Mouse (Mus musculus) forebrain, embryonic 11.5 days (tissue): Measurements from ENCODE around the gene Pamr1. TPM values are rescaled to one million over a fixed set of nuclear protein-coding genes. Genes with fewer than 3 reads are reported as not detected.

Experiments
- ATAC-seq: fragments of 200-750 bp; cut with Nextera tagmentation; replicated peaks from 2 replicates; pipeline ENCODE4 v1.8.0; 2017; ENCODE audit warnings: moderate TSS enrichment; ENCODE audit not compliant: low FRiP score
- DNase-seq: peaks from one replicate; pipeline ENCODE4 v3.0.0-alpha.2; 2017; ENCODE audit warnings: low spot score
- H3K27ac ChIP-seq: fragments of 300-500 bp; sonication (generic); 2 replicates; pipeline ENCODE4 v1.5.1; 2014; ENCODE audit warnings: low read depth, low read length
- H3K27me3 ChIP-seq: fragments of 300-500 bp; sonication (generic); 2 replicates; pipeline ENCODE4 v1.6.1; 2014; ENCODE audit warnings: mild to moderate bottlenecking, low read length, mixed read lengths; ENCODE audit not compliant: control insufficient read depth, insufficient read depth
- H3K36me3 ChIP-seq: fragments of 300-500 bp; sonication (generic); 2 replicates; pipeline ENCODE4 v1.6.1; 2014; ENCODE audit warnings: mild to moderate bottlenecking, low read length, moderate library complexity, mixed read lengths; ENCODE audit not compliant: control insufficient read depth, insufficient read depth
- H3K4me1 ChIP-seq: fragments of 300-500 bp; sonication (generic); replicated peaks from 2 replicates; pipeline ENCODE4 v1.6.1; 2014; ENCODE audit warnings: low read length, mixed read lengths; ENCODE audit not compliant: control insufficient read depth, insufficient read depth
- H3K4me2 ChIP-seq: fragments of 300-500 bp; sonication (generic); 2 replicates; pipeline ENCODE4 v1.6.1; 2014; ENCODE audit warnings: low read depth, mild to moderate bottlenecking, low read length, moderate library complexity, mixed read lengths; ENCODE audit not compliant: severe bottlenecking
- H3K4me3 ChIP-seq: fragments of 300-500 bp; sonication (generic); 2 replicates; pipeline ENCODE4 v1.5.1; 2014; ENCODE audit warnings: low read depth, low read length
- H3K9ac ChIP-seq: fragments of 300-500 bp; sonication (generic); 2 replicates; pipeline ENCODE4 v1.6.1; 2014; ENCODE audit warnings: low read length
- H3K9me3 ChIP-seq: fragments of 300-500 bp; sonication (generic); 2 replicates; pipeline ENCODE4 v1.6.1; 2016; ENCODE audit warnings: low read length, mixed read lengths; ENCODE audit not compliant: control insufficient read depth
- WGBS: fragments of 180-500 bp; shearing (Covaris S2); extraction: QIAGEN DNeasy Blood & Tissue Kit; methylation state at CpG from one replicate; pipeline ENCODE4 v1.1.7; 2014; 5-methylcytosine and 5-hydroxymethylcytosine counted together
- polyA plus RNA-seq: library from polyadenylated mRNA; unstranded; fragments of >200 nt; fragmentation: Nextera tagmentation; extraction: Ambion mirVana; gene quantifications from 2 replicates; pipeline ENCODE4 v1.2.1, GENCODE M21; 2014

Pamr1 gene
- polyA plus RNA-seq, 1 experiment from 2014 or later: 0.76 TPM

- DNase-seq: no peak
These were observed 71.1 kb downstream of the Pamr1 start for GRCm38 (mm10) chr2:102620744-102621429.

DNA sequence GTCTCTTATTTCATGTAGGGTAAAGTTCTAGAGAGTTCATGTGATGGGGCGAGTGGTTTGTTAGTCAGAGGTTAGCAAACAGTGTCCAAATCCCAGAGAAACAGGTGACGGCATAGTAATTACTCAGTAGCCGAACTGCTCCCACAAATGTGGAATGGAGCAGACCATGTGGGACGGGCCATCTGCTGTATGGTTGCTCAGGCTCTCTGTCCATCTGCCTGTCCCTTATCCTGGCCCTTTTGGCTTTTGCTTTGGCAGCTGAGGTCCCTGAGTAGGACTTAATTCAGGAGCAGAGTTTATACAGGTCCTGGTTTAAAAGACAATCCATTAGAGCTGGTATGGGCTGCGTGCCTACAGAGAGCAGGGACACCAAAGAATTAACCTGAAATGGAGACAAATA, 72.4 kb downstream of the Pamr1 start:
- H3K36me3 ChIP-seq: no peaks in the 10 kb centered on the region

More at GRCm38 (mm10) chr2:102620744-102621429, 71.1 kb downstream of the Pamr1 start:
- H3K9ac ChIP-seq: no peak overlapping the region
- H3K27me3 ChIP-seq: no peaks in the 10 kb centered on the region
- ATAC-seq: peak; percentile 55
- no peak overlapping the region for H3K4me2 ChIP-seq
- 0 out of 2 replicates have a peak overlapping the region, but pooled peaks have one; percentile 18 for H3K27ac ChIP-seq
- no peaks in the 10 kb centered on the region for H3K36me3 ChIP-seq
- peaks cover 5% of the 10 kb centered on the region; the same call in 1 of the 2 replicates for H3K4me1 ChIP-seq
- no peaks in the 10 kb centered on the region for H3K9me3 ChIP-seq
- 63% methylated on average over 12 of the region's 12 CpGs for WGBS
- no peak overlapping the region for H3K4me3 ChIP-seq

GRCm38 (mm10) chr2:102622943-102623342, 73.1 kb downstream of the Pamr1 start:
- Histone ChIP-seq H3K4me3 (no peak overlapping the region), H3K9ac (no peak overlapping the region), H3K4me2 (no peak overlapping the region), H3K27ac (no peak overlapping the region), H3K27me3 (no peaks in the 10 kb centered on the region), H3K4me1 (peaks cover 5% of the 10 kb centered on the region; the same call in 1 of the 2 replicates), H3K9me3 (no peaks in the 10 kb centered on the region), H3K36me3 (no peaks in the 10 kb centered on the region)
- ATAC-seq: no peak
- no peak for DNase-seq

More for the DNA sequence above, 72.4 kb downstream of the Pamr1 start:
- no peak for ATAC-seq
- WGBS: 90% methylated on average over 5 of the region's 5 CpGs
- Histone ChIP-seq H3K9me3 (no peaks in the 10 kb centered on the region), H3K4me1 (peaks cover 5% of the 10 kb centered on the region; the same call in 1 of the 2 replicates), H3K4me2 (no peak overlapping the region), H3K4me3 (no peak overlapping the region), H3K9ac (no peak overlapping the region), H3K27me3 (no peaks in the 10 kb centered on the region), H3K27ac (no peak overlapping the region)
- DNase-seq: no peak

DNA sequence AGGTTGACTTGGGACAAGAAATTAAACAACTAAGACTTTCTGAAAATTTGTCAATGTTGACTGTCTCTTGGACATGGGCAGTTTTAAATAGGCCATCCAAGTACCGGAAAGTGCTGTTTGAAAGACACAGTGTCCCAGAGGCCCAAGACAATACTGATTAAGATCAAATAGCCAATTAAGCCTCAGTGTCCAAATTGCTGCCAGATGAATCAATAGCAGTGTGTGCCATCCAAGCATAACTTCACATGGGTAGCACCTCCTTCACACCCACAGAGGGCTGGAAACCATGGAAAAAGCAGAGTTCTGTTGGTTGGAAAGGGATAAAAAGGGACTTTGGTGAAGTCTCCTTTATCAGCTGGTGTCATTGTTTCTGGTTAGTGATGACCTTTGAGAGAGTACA, 74.7 kb downstream of the Pamr1 start:
- H3K9me3 ChIP-seq: no peaks in the 10 kb centered on the region
- H3K4me1 ChIP-seq: peaks cover 5% of the 10 kb centered on the region; the same call in 1 of the 2 replicates
- H3K4me2 ChIP-seq: no peak overlapping the region
- no peak overlapping the region for H3K4me3 ChIP-seq
- no peaks in the 10 kb centered on the region for H3K36me3 ChIP-seq
- no peak overlapping the region for H3K27ac ChIP-seq
- H3K27me3 ChIP-seq: no peaks in the 10 kb centered on the region
- ATAC-seq (no peak), DNase-seq (no peak)
- H3K9ac ChIP-seq: no peak overlapping the region
- WGBS: 84% methylated on average over 1 of the region's 1 CpGs

GRCm38 (mm10) chr2:102632361-102632760, 82.5 kb downstream of the Pamr1 start:
- DNase-seq: no peak
- Histone ChIP-seq H3K4me1 (no peaks in the 10 kb centered on the region), H3K4me3 (no peak overlapping the region), H3K9me3 (no peaks in the 10 kb centered on the region), H3K4me2 (no peak overlapping the region), H3K27me3 (no peaks in the 10 kb centered on the region), H3K36me3 (no peaks in the 10 kb centered on the region), H3K9ac (no peak overlapping the region), H3K27ac (no peak overlapping the region)
- no peak for ATAC-seq
- WGBS: 89% methylated on average over 4 of the region's 4 CpGs

DNA sequence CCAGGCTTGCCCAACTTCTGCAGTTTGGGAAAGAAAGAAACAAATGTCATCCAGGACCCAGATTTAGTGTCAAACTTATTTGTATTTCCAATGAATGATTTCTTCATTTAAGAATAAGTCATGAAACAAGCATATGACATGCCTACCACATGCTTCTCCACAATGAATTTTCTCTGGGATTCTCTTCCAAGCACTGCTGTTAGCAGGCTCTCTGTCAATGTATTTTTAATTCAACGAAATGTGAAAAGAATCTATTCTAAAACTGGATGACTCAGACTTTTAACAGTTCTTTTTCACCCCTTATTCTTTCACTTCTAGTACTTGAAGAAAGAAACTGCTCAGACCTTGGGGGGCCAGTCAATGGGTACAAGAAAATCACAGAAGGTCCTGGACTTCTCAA, 84.2 kb downstream of the Pamr1 start:
- Histone ChIP-seq H3K36me3 (no peaks in the 10 kb centered on the region), H3K4me3 (no peak overlapping the region), H3K9ac (no peak overlapping the region), H3K4me1 (no peaks in the 10 kb centered on the region), H3K4me2 (no peak overlapping the region), H3K27ac (no peak overlapping the region), H3K27me3 (no peaks in the 10 kb centered on the region), H3K9me3 (no peaks in the 10 kb centered on the region)
- ATAC-seq: no peak
- WGBS: 94% methylated on average over 1 of the region's 1 CpGs
- no peak for DNase-seq

DNA sequence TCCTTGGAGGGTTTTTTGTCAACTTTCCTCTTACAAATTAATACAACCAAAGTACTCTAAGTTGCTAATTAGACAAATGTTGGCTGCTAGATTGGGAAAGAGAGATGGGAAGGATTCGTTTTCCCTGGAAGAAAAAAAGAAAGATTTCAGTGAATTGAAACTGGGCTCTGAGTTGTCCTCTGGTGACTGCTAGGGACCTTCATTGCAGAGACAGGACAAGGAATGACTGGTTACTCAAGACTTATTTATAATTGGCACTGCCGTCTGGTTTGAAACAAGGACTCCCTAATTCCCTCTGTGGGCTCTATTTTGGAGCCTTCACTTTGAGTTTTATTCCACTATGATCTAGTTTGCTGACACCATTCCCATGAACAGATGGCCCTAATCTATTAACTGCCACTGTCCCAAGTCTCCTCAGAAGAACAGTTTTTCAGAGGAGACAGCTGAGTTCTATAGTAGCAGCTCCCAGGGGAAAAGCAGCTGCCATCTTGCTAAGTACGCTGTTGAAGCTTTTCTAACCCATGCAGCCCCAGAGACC, 85.8 kb downstream of the Pamr1 start:
- no peak overlapping the region for H3K27ac ChIP-seq
- ATAC-seq: no peak
- 77% methylated on average over 3 of the region's 3 CpGs for WGBS
- H3K4me3 ChIP-seq: no peak overlapping the region
- no peaks in the 10 kb centered on the region for H3K27me3 ChIP-seq
- H3K36me3 ChIP-seq: no peaks in the 10 kb centered on the region
- no peak overlapping the region for H3K9ac ChIP-seq
- no peaks in the 10 kb centered on the region for H3K9me3 ChIP-seq
- DNase-seq: no peak
- H3K4me2 ChIP-seq: no peak overlapping the region
- no peaks in the 10 kb centered on the region for H3K4me1 ChIP-seq

GRCm38 (mm10) chr2:102636116-102636600, 86.3 kb downstream of the Pamr1 start:
- H3K4me2 ChIP-seq: no peak overlapping the region
- H3K36me3 ChIP-seq: no peaks in the 10 kb centered on the region
- H3K27me3 ChIP-seq: no peaks in the 10 kb centered on the region
- H3K27ac ChIP-seq: no peak overlapping the region
- H3K4me1 ChIP-seq: no peaks in the 10 kb centered on the region
- ATAC-seq (no peak), DNase-seq (no peak)
- 94% methylated on average over 7 of the region's 7 CpGs for WGBS
- H3K9ac ChIP-seq: no peak overlapping the region
- H3K4me3 ChIP-seq: no peak overlapping the region
- no peaks in the 10 kb centered on the region for H3K9me3 ChIP-seq

GRCm38 (mm10) chr2:102638140-102638539, 88.3 kb downstream of the Pamr1 start:
- ATAC-seq: no peak
- no peaks in the 10 kb centered on the region for H3K9me3 ChIP-seq
- no peak for DNase-seq
- no peaks in the 10 kb centered on the region for H3K27me3 ChIP-seq
- H3K9ac ChIP-seq: no peak overlapping the region
- WGBS: 74% methylated on average over 5 of the region's 5 CpGs
- no peak overlapping the region for H3K4me2 ChIP-seq
- no peaks in the 10 kb centered on the region for H3K4me1 ChIP-seq
- no peak overlapping the region for H3K4me3 ChIP-seq
- no peak overlapping the region for H3K27ac ChIP-seq
- H3K36me3 ChIP-seq: no peaks in the 10 kb centered on the region
